Mouse (Mus musculus) stomach, embryonic 16.5 days (tissue): ENCODE data around the gene Diaph3. TPM values are rescaled to one million over a fixed set of nuclear protein-coding genes. Genes with fewer than 3 reads are reported as not detected.

Experiments
- ATAC-seq: fragments of 200-750 bp; cut with Nextera tagmentation; 2 replicates; pipeline ENCODE4 v1.8.0; 2017; ENCODE audit warnings: moderate number of reproducible peaks, moderate TSS enrichment; ENCODE audit not compliant: insufficient read depth, low FRiP score
- H3K27ac ChIP-seq: fragments of 300-500 bp; sonication (generic); 2 replicates; pipeline ENCODE4 v1.5.1; 2014; ENCODE audit warnings: low read length
- H3K27me3 ChIP-seq: fragments of 300-500 bp; sonication (generic); 2 replicates; pipeline ENCODE4 v1.6.1; 2014; ENCODE audit warnings: low read length, control low read depth, mixed read lengths; ENCODE audit not compliant: control insufficient read depth, insufficient read depth
- H3K36me3 ChIP-seq: fragments of 300-500 bp; sonication (generic); 2 replicates; pipeline ENCODE4 v1.6.1; 2014; ENCODE audit warnings: low read length; ENCODE audit not compliant: control insufficient read depth, insufficient read depth
- H3K4me1 ChIP-seq: fragments of 300-500 bp; sonication (generic); 2 replicates; pipeline ENCODE4 v1.6.1; 2014; ENCODE audit warnings: low read length, control low read depth, mixed read lengths; ENCODE audit not compliant: control insufficient read depth, insufficient read depth
- H3K4me2 ChIP-seq: fragments of 300-500 bp; sonication (generic); 2 replicates; pipeline ENCODE4 v1.6.1; 2014; ENCODE audit warnings: low read depth, low read length, mixed read lengths
- H3K4me3 ChIP-seq: fragments of 300-500 bp; sonication (generic); replicated peaks from 2 replicates; pipeline ENCODE4 v1.5.1; 2014; ENCODE audit warnings: mild to moderate bottlenecking, low read length
- H3K9ac ChIP-seq: fragments of 300-500 bp; sonication (generic); 2 replicates; pipeline ENCODE4 v1.6.1; 2014; ENCODE audit warnings: low read length
- H3K9me3 ChIP-seq: fragments of 300-500 bp; sonication (generic); replicated peaks from 2 replicates; pipeline ENCODE4 v1.6.1; 2016; ENCODE audit warnings: low read length, control low read depth; ENCODE audit not compliant: control insufficient read depth
- WGBS: fragments of 180-500 bp; shearing (Covaris S2); extraction: QIAGEN DNeasy Blood & Tissue Kit; methylation state at CpG from one replicate; pipeline ENCODE4 v1.1.7; 2014; 5-methylcytosine and 5-hydroxymethylcytosine counted together
- polyA plus RNA-seq: library from polyadenylated mRNA; unstranded; fragments of >200 nt; fragmentation: Nextera tagmentation; extraction: Ambion mirVana; gene quantifications from 2 replicates; pipeline ENCODE4 v1.2.1, GENCODE M21; 2015

Gene Diaph3
- polyA plus RNA-seq, 1 experiment from 2014 or later: 9.4 TPM

DNA sequence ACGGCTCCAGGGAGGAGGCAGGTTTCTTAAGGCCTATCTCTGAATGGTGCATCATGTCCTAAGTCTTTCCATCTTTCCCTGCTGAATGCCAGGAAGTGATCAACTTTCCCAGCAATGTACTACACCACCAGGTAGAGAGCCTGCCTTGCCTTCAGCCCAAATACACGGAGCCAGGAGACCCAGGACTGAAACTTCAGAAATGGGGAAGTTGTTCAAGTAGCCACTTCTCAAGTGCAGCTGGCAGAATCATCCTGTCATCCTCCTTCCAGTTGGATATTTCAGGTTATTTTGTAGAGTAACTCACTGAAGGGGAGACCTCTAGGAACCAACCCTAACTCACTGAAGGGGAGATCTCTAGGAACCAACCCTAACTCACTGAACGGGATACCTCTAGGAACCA lies 297.0 kb downstream of the Diaph3 start:
- Histone ChIP-seq H3K27ac (no peak overlapping the region), H3K36me3 (no peaks in the 10 kb centered on the region), H3K27me3 (no peaks in the 10 kb centered on the region), H3K9me3 (no peaks in the 10 kb centered on the region), H3K9ac (no peak overlapping the region), H3K4me3 (no peak overlapping the region), H3K4me1 (no peaks in the 10 kb centered on the region), H3K4me2 (no peak overlapping the region)
- 85% methylated on average over 3 of the region's 3 CpGs for WGBS
- no peak for ATAC-seq

GRCm38 (mm10) chr14:86837642-86838041 lies 303.4 kb downstream of the Diaph3 start:
- WGBS: 57% methylated on average over 2 of the region's 2 CpGs
- no peaks in the 10 kb centered on the region for H3K9me3 ChIP-seq
- H3K27ac ChIP-seq: no peak overlapping the region
- H3K36me3 ChIP-seq: no peaks in the 10 kb centered on the region
- ATAC-seq: no peak
- H3K4me1 ChIP-seq: no peaks in the 10 kb centered on the region
- no peaks in the 10 kb centered on the region for H3K27me3 ChIP-seq
- no peak overlapping the region for H3K4me3 ChIP-seq
- H3K9ac ChIP-seq: no peak overlapping the region
- no peak overlapping the region for H3K4me2 ChIP-seq

DNA sequence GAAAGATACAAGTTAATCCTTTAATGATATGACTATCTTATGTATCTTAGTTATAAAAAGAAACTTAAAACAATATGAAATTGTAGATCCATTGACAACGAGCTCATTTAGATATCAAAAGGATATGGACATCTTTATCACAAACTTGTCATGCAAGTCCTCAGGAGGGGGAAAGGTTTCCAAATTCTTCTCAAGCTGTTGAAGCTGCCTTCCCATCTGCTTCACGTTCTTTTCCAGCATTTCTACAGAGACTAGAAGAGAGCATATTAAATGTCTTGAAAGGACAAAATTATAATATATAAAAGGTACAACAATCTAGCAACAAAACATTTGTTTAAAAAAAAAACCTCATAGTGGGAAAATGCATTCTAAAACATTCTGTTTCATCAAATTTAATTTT lies 306.2 kb downstream of the Diaph3 start:
- H3K9me3 ChIP-seq: no peaks in the 10 kb centered on the region
- H3K9ac ChIP-seq: no peak overlapping the region
- 78% methylated on average over 2 of the region's 2 CpGs for WGBS
- H3K4me3 ChIP-seq: no peak overlapping the region
- no peaks in the 10 kb centered on the region for H3K27me3 ChIP-seq
- H3K4me2 ChIP-seq: no peak overlapping the region
- H3K36me3 ChIP-seq: no peaks in the 10 kb centered on the region
- ATAC-seq: no peak
- H3K27ac ChIP-seq: no peak overlapping the region
- no peaks in the 10 kb centered on the region for H3K4me1 ChIP-seq

- Histone ChIP-seq H3K9ac (no peak overlapping the region), H3K9me3 (no peaks in the 10 kb centered on the region), H3K27ac (no peak overlapping the region), H3K4me3 (no peak overlapping the region), H3K4me1 (no peaks in the 10 kb centered on the region), H3K27me3 (no peaks in the 10 kb centered on the region), H3K36me3 (no peaks in the 10 kb centered on the region), H3K4me2 (no peak overlapping the region)
- 91% methylated on average over 6 of the region's 6 CpGs for WGBS
- ATAC-seq: no peak
These were observed 306.8 kb downstream of the Diaph3 start for GRCm38 (mm10) chr14:86834269-86834668.

DNA sequence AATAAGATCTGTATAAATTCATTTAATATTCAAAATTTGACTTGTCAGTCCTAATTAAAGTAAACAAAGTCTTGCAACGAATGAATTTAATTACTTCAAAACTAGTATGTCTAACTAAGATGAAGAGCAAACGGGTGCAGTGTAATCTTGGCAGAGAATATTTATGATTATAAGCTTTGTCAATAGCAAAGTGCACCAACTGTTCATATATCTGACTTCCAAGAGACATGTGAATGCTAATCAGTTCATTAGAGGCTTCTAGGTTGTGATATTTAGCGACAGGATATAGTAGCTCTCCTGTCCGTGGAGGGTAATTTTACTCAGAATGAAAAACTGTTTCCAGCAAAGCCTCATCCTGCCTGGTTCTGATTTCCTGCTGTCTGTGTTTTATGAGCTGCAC lies 308.0 kb downstream of the Diaph3 start:
- no peak for ATAC-seq
- no peak overlapping the region for H3K4me2 ChIP-seq
- no peak overlapping the region for H3K27ac ChIP-seq
- H3K36me3 ChIP-seq: no peaks in the 10 kb centered on the region
- H3K4me3 ChIP-seq: no peak overlapping the region
- H3K27me3 ChIP-seq: no peaks in the 10 kb centered on the region
- no peaks in the 10 kb centered on the region for H3K4me1 ChIP-seq
- 76% methylated on average over 4 of the region's 4 CpGs for WGBS
- H3K9me3 ChIP-seq: no peaks in the 10 kb centered on the region
- no peak overlapping the region for H3K9ac ChIP-seq

DNA sequence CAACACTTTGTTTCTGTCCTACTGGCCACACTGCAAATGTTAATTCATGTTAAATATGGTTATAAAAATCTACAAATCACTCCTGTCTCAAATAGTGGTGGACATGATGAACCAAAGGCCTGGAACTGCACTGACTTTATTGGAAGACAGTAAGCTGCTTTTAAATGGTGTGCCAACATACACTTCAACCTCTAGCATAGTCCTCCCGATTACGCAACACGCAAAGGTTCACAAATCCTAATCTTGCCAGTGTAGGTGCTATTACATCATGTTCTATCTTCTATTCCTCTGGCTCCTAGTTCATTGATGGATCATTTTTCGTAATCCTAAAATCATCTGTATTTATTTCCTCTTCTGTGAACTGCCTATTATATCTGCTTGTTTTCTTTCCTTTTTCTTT lies 324.8 kb downstream of the Diaph3 start:
- H3K27ac ChIP-seq: no peak overlapping the region
- 93% methylated on average over 4 of the region's 4 CpGs for WGBS
- H3K36me3 ChIP-seq: no peaks in the 10 kb centered on the region
- H3K4me2 ChIP-seq: no peak overlapping the region
- H3K9ac ChIP-seq: no peak overlapping the region
- H3K27me3 ChIP-seq: no peaks in the 10 kb centered on the region
- H3K4me1 ChIP-seq: no peaks in the 10 kb centered on the region
- H3K4me3 ChIP-seq: no peak overlapping the region
- no peaks in the 10 kb centered on the region for H3K9me3 ChIP-seq
- ATAC-seq: no peak

- Histone ChIP-seq H3K27ac (no peak overlapping the region), H3K4me1 (no peaks in the 10 kb centered on the region), H3K36me3 (no peaks in the 10 kb centered on the region), H3K9ac (no peak overlapping the region), H3K4me2 (no peak overlapping the region), H3K9me3 (no peaks in the 10 kb centered on the region), H3K4me3 (no peak overlapping the region), H3K27me3 (no peaks in the 10 kb centered on the region)
- ATAC-seq: no peak
- WGBS: 66% methylated on average over 6 of the region's 6 CpGs
These were observed 352.0 kb downstream of the Diaph3 start for GRCm38 (mm10) chr14:86788880-86789641.

- H3K36me3 ChIP-seq: no peaks in the 10 kb centered on the region
- ATAC-seq: no peak
- H3K4me1 ChIP-seq: no peaks in the 10 kb centered on the region
- no peak overlapping the region for H3K27ac ChIP-seq
- H3K9me3 ChIP-seq: no peaks in the 10 kb centered on the region
- H3K4me2 ChIP-seq: no peak overlapping the region
- H3K9ac ChIP-seq: no peak overlapping the region
- no peak overlapping the region for H3K4me3 ChIP-seq
- 23% methylated on average over 8 of the region's 8 CpGs for WGBS
- no peaks in the 10 kb centered on the region for H3K27me3 ChIP-seq
These were observed 354.2 kb downstream of the Diaph3 start for GRCm38 (mm10) chr14:86786866-86787265.

DNA sequence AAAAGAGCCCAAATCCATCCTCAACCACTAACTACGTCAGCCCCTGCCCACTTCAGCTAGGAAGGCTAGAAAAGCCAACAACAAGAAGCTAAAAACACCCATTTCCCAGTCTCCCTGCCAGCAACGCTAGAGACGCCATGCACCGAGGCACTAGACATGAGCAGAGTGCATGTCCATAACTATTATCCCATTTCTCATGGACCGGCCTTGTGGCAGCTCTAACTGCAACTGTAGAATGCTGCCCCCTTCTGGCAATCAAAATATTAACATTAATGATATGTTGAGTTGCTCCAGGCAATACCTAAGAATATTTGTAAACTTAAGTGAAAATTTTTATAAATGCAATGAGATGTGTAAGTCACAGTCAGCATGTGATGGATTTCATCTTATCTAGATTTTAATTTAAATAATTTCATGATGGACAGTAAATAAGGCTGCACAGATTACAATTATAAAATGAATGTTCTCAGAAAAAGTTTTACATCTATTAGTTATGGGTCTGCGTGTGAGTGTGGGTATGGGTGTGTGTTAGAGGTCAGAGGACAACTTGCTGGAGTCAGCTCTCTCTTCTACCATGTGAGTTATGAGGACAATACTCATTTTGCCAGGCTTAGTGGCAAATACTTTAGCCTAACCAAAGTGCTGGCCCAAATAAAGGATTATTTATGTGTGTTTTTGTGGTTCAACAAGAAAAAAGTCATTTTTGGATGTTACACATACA lies 359.3 kb downstream of the Diaph3 start:
- Histone ChIP-seq H3K27ac (no peak overlapping the region), H3K9ac (no peak overlapping the region), H3K9me3 (no peaks in the 10 kb centered on the region), H3K36me3 (no peaks in the 10 kb centered on the region), H3K27me3 (no peaks in the 10 kb centered on the region), H3K4me3 (no peak overlapping the region), H3K4me2 (no peak overlapping the region), H3K4me1 (no peaks in the 10 kb centered on the region)
- ATAC-seq: no peak
- WGBS: 61% methylated on average over 6 of the region's 6 CpGs
